Mouse (Mus musculus): ENCODE results near the gene Lmf2.

DNA sequence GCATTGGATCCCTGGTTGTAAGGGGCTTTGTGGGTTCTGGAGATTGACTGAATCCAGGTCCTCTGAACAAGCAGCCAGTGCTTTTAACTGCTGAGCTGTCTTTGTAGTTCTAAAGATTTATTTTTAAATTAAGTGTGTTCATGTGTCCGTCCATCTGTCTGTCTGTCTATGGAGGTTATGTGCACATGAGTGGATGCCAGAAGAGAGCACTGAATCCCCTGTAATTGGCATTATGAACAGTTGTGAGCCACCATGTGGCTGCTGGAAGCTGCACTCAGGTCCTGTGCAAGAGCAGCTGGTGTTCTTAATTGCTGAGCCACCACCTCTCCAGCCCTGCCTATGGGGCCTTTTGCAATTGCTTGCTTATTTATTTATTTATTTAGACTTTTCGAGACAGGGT is 42.7 kb upstream of the Lmf2 start:
- TF ChIP-seq CTCF (IDR thresholded peaks at IDR 0.05) = no peak
- no peak for TF ChIP-seq EP300 (IDR thresholded peaks at IDR 0.05)
